Mouse (Mus musculus) ES-Bruce4 (cell line): ENCODE results near the gene Wiz. TPM values are rescaled to one million over a fixed set of nuclear protein-coding genes. Genes with fewer than 3 reads are reported as not detected.

Experiments
- H3K27ac ChIP-seq: 2 replicates; pipeline ENCODE4 v1.5.1; 2012; ENCODE audit warnings: low read length, inconsistent platforms; ENCODE audit not compliant: insufficient read depth
- H3K27me3 ChIP-seq: 2 replicates; pipeline ENCODE4 v1.6.1; 2012; ENCODE audit warnings: mild to moderate bottlenecking, low read length, inconsistent platforms; ENCODE audit not compliant: control insufficient read depth, poor library complexity, insufficient read depth, severe bottlenecking
- H3K36me3 ChIP-seq: 2 replicates; pipeline ENCODE4 v1.6.1; 2012; ENCODE audit warnings: inconsistent platforms, mild to moderate bottlenecking, low read length, moderate library complexity; ENCODE audit not compliant: control insufficient read depth, poor library complexity, insufficient read depth, severe bottlenecking
- H3K4me1 ChIP-seq: one replicate; pipeline ENCODE4 v1.8.1; 2011; ENCODE audit warnings: low read length; ENCODE audit not compliant: control insufficient read depth, insufficient read depth
- H3K4me3 ChIP-seq: 2 replicates; pipeline ENCODE4 v1.5.1; 2011; ENCODE audit warnings: low read depth, mild to moderate bottlenecking, low read length
- H3K9ac ChIP-seq: 2 replicates; pipeline ENCODE4 v1.6.1; 2012; ENCODE audit warnings: low read depth, mild to moderate bottlenecking, inconsistent platforms; ENCODE audit not compliant: poor library complexity, severe bottlenecking
- H3K9me3 ChIP-seq: replicated peaks from 2 replicates; pipeline ENCODE4 v1.6.1; 2012; ENCODE audit warnings: mild to moderate bottlenecking, low read length, inconsistent platforms; ENCODE audit not compliant: control insufficient read depth, poor library complexity, insufficient read depth, severe bottlenecking
- CTCF ChIP-seq: IDR thresholded peaks from one replicate; pipeline ENCODE4 v1.8.1; 2011; ENCODE audit warnings: low read depth, low read length
- EP300 ChIP-seq: IDR thresholded peaks from 2 replicates; pipeline ENCODE4 v1.6.1; 2011; ENCODE audit warnings: low read depth, low read length; ENCODE audit not compliant: insufficient read depth
- POLR2A ChIP-seq: IDR thresholded peaks from one replicate; pipeline ENCODE4 v1.8.1; 2011; ENCODE audit warnings: low read length; ENCODE audit not compliant: insufficient read depth
- polyA plus RNA-seq: library from polyadenylated mRNA; stranded (reverse); fragments of >200 nt; gene quantifications from 2 replicates; pipeline ENCODE4 v1.2.4, GENCODE M21; 2011; ENCODE audit warnings: low read depth; ENCODE audit not compliant: missing spikeins, insufficient read depth, insufficient read length

Gene Wiz
- polyA plus RNA-seq, 1 experiment: 56.3 TPM

DNA sequence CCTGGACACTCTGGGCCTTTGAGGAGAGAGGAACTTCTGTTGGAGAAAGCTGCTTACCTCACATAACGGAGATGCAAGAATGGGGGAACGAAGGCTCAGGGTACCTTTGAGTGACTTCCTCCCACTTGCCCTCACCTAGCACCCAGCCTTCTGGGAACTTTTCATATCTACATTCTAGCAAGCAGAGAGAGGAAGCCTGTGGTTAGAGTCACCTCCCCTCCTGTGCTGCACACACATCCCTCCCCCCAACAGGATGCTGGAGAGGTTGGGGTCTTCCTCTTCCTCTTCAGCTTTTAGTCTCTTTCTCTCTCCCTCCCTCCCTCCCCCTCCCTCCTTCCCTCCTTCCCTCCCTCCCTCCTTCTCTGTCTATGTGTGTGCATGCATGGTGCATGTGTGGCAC, 34.8 kb upstream of the Wiz start, which contains the start of gene Pglyrp2:
Pglyrp2 (minus strand) TSS at position 134 of the 400 bp plus-strand sequence.
- TF ChIP-seq CTCF (no peak), EP300 (no peak), POLR2A (no peak)

DNA sequence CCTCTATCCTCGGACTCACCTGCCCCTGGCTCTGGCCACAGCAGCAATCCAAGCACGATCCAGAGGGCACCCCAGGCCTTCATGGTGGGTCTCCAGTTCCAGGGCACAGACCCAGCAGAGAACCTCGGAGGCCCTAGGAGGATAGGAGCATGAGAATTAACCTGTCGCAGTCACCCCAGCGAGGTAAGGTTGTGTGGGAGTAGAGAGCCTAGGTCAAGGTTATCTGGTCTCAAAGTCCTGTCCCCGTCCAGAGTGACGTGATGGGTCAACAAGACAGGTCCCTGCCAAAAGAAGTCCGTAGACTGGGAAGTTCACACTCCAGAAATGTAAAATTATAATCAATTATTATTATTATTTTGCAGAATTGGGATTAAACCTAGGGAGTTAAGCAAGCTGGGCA, 31.5 kb upstream of the Wiz start:
- no peaks in the 10 kb centered on the region for H3K4me1 ChIP-seq
- no peaks in the 10 kb centered on the region for H3K9me3 ChIP-seq
- no peak overlapping the region for H3K27ac ChIP-seq
- no peak for TF ChIP-seq POLR2A
- TF ChIP-seq CTCF: no peak
- no peak for TF ChIP-seq EP300
- H3K9ac ChIP-seq: no peak overlapping the region
- H3K27me3 ChIP-seq: no peaks in the 10 kb centered on the region
- H3K36me3 ChIP-seq: no peaks in the 10 kb centered on the region
- no peak overlapping the region for H3K4me3 ChIP-seq

More for the DNA sequence above, 34.8 kb upstream of the Wiz start, which contains the start of gene Pglyrp2:
- H3K9me3 ChIP-seq: no peaks in the 10 kb centered on the region
- no peak within 1 kb of the TSS for H3K4me3 ChIP-seq
- H3K4me1 ChIP-seq: no peaks in the 10 kb centered on the region
- no peaks in the 10 kb centered on the region for H3K36me3 ChIP-seq
- H3K9ac ChIP-seq: no peak within 1 kb of the TSS
- H3K27ac ChIP-seq: no peak within 1 kb of the TSS
- H3K27me3 ChIP-seq: no peaks in the 10 kb centered on the region

DNA sequence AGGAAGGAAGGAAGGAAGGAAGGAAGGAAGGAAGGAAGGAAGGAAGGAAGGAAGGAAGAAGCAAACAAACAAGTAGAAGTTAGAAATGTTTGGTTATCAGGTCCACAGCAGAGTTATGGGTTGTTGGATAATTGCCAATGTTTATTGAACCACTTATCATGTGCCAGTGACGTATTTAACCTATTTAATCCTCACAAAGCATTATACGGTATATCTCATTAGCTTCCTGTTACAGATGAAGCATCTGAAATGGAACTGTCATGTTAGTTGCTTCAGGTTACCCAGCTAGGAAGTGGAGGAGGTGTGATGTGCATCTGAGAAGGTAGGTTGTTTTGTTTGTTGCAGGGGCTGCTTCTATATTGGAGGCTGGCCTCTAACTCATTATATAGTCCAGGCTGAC, 30.8 kb upstream of the Wiz start:
- no peak for TF ChIP-seq EP300
- TF ChIP-seq POLR2A: no peak
- TF ChIP-seq CTCF: no peak
- Histone ChIP-seq H3K4me1 (no peaks in the 10 kb centered on the region), H3K9ac (no peak overlapping the region), H3K27me3 (no peaks in the 10 kb centered on the region), H3K36me3 (no peaks in the 10 kb centered on the region), H3K9me3 (no peaks in the 10 kb centered on the region), H3K27ac (no peak overlapping the region), H3K4me3 (no peak overlapping the region)

DNA sequence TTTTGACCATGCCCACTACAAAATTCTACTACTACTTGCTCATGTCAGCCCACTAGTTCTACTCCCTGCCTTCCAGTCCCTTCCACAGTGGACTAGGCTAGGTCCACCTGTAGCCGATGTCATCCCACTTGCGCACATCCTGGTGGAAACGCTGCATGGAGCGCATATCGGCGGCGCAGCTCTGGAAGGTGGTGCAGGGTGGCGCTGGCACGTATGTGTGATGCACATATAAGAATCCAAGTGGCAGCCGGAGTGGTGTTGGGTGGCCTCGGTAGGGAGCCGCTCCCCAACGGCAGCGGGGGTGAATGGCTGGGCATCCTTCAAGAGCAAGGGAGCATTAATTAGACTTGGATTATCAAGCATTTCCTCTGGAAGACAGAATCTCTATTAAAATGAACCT, 27.5 kb upstream of the Wiz start:
- H3K4me3 ChIP-seq: no peak overlapping the region
- H3K27me3 ChIP-seq: peaks cover 2% of the 10 kb centered on the region
- no peaks in the 10 kb centered on the region for H3K4me1 ChIP-seq
- no peak overlapping the region for H3K27ac ChIP-seq
- no peaks in the 10 kb centered on the region for H3K9me3 ChIP-seq
- TF ChIP-seq EP300 (no peak), POLR2A (no peak), CTCF (no peak)
- no peak overlapping the region for H3K9ac ChIP-seq
- no peaks in the 10 kb centered on the region for H3K36me3 ChIP-seq

DNA sequence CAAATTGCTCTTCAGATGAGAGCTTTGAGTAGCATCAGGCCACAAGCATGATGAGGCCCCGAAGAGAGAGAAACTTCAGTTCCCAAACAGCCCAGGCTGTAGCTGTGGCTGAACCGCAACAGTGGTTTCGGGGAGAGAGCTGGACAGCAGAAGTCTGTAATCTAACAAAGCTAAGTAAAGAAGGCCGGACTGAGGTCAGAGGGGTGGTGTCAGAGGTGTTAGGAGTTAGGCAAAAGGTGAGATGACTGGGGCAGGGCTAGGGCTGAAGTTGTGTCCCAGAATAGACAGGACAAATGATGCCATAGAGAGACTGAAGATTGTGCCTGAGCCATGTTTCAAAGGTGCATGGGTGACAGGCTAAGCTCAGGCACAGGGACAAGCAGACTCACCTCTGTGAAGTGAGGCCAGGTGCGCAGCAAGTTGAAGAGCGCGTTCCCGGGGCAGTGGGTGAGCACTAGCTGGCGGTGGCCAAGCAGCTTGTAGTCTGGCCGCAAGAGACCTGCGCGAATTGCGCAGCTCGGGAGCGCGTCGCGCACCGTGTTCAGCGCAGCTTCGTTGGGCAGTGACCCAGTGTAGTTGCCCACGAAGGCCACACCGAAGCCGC, 26.3 kb upstream of the Wiz start:
- peak overlapping the region; percentile 49 for H3K4me3 ChIP-seq
- H3K4me1 ChIP-seq: no peaks in the 10 kb centered on the region
- no peaks in the 10 kb centered on the region for H3K9me3 ChIP-seq
- TF ChIP-seq EP300 (no peak), CTCF (no peak), POLR2A (no peak)
- no peaks in the 10 kb centered on the region for H3K36me3 ChIP-seq
- no peak overlapping the region for H3K27ac ChIP-seq
- peaks cover 2% of the 10 kb centered on the region for H3K27me3 ChIP-seq
- 0 out of 2 replicates have a peak overlapping the region, but pooled peaks have one; percentile 1 for H3K9ac ChIP-seq

DNA sequence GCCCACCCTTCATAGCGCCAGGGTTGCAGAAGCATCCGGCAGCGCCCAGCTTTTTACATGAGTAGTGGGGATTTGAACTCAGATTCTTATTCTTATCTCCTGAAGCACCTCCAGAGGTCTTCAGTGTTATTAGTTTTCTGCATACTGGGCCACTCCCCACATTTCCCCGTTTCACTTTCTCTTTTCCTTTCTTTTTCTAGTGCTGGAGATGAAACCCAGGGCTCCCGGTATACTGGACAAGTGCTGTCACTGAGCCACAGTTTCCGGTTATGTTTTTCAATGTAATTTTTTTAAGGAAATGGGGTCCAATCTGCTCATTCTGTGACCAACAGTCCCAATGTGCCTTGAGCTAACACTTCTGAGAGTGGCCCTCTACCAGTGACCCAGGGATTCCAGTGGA, 22.7 kb upstream of the Wiz start:
- H3K4me3 ChIP-seq: no peak overlapping the region
- H3K27me3 ChIP-seq: peaks cover 2% of the 10 kb centered on the region
- H3K9ac ChIP-seq: no peak overlapping the region
- H3K9me3 ChIP-seq: no peaks in the 10 kb centered on the region
- no peak overlapping the region for H3K27ac ChIP-seq
- H3K36me3 ChIP-seq: no peaks in the 10 kb centered on the region
- TF ChIP-seq CTCF: no peak
- H3K4me1 ChIP-seq: no peaks in the 10 kb centered on the region

DNA sequence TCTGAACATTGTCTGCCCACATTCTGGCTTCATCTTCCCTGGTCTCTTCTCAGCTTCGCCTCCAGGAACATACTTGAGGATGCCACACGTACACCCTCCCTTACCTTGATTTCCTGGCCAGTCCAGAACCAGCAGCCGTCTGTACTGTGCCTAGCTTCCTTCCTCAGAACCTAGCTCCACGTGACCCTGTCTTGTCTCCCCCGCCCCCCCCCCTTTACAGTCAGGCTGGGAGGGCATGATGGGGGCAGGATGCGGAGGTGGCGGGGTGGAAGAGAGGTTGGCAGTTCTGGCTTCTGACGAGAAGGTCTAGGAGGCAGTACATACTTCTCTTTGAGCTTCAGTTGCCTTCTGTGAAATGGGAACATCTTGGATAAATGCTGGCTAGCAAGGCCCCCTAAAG, 14.2 kb upstream of the Wiz start, which contains the start of gene Rasal3:
Rasal3 (minus strand) TSS at position 167 of the 400 bp plus-strand sequence.
- TF ChIP-seq EP300: no peak
- no peak for TF ChIP-seq POLR2A
- TF ChIP-seq CTCF: no peak
- Histone ChIP-seq H3K9ac (no peak within 1 kb of the TSS), H3K4me1 (no peaks in the 10 kb centered on the region), H3K27me3 (no peaks in the 10 kb centered on the region), H3K4me3 (no peak within 1 kb of the TSS), H3K9me3 (no peaks in the 10 kb centered on the region), H3K36me3 (no peaks in the 10 kb centered on the region), H3K27ac (no peak within 1 kb of the TSS)
